Mouse (Mus musculus): Measurements from ENCODE around the gene Setd1b. TPM values are rescaled to one million over a fixed set of nuclear protein-coding genes. Genes with fewer than 3 reads are reported as not detected.
"Not testable (repeated sequence)": the region's sequence is repeated elsewhere in the genome, so short reads cannot be mapped to it uniquely, and the experiment has no call there.

Gene Setd1b
- polyA plus RNA-seq, 1 experiment from 2014 or later, result 9.3 TPM

DNA sequence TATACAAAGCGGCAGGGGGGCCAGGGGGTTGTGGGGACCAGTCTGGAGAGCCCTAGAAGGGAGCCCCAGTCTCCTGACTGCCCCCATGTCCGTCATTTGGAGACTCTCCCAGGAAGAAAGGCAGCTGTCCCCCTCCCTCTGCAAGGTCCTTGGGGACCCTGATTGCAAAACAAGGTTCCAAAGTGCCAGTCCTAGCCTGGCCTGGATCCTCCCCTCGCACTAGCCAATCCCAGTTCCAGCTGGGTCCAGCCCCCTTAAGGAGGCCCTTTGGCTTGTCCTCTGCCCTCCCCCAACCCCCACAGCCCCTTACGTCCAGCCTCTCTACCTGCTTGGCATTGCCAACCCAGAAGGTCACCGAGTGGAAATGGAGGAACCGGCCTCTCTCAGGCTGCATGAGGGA is 39.5 kb downstream of the Setd1b start:
- H3K36me3 ChIP-seq (ENCODE audit: inconsistent target), result no peaks in the 10 kb centered on the region
- no peak overlapping the region for H3K27ac ChIP-seq
- 89% methylated on average over 6 of the region's 6 CpGs for WGBS (ENCODE audit: missing documents)
- H3K4me3 ChIP-seq (ENCODE audit: inconsistent target), result no peak overlapping the region
- H3K79me2 ChIP-seq (ENCODE audit: inconsistent target), result no peaks in the 10 kb centered on the region

DNA sequence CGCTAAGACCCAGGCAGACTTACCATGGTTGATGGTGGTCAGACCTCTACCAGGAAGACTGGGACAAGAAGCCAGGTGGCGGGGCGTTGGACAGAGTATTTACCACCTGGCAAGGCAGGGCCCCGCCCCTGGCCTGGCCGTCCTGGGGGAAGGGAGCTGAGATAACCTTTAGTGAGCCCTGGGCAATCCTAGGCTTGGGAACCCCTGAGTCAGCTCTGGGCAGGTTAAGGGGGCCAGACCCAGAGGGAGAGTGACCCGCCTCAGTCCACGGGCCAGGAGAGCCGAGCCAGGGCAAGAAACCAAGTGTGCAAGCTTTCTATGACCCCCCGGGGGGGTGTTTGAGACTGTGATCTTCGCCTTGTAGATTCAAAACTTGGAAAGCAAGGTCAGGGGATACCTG is 40.7 kb downstream of the Setd1b start, which contains the start of gene Hpd:
TSS of gene Hpd (minus strand) at position 77 of the 400 bp plus-strand sequence.
- Histone ChIP-seq H3K4me3 (ENCODE audit: inconsistent target) (no peak within 1 kb of the TSS), H3K36me3 (ENCODE audit: inconsistent target) (no peaks in the 10 kb centered on the region), H3K79me2 (ENCODE audit: inconsistent target) (no peaks in the 10 kb centered on the region), H3K27ac (no peak within 1 kb of the TSS)
- 93% methylated on average over 10 of the region's 10 CpGs for WGBS (ENCODE audit: missing documents)

- no peak overlapping the region for H3K27ac ChIP-seq
- no peak overlapping the region for H3K4me3 ChIP-seq (ENCODE audit: inconsistent target)
- no peaks in the 10 kb centered on the region for H3K36me3 ChIP-seq (ENCODE audit: inconsistent target)
- WGBS (ENCODE audit: missing documents), result 88% methylated on average over 6 of the region's 6 CpGs
- H3K79me2 ChIP-seq (ENCODE audit: inconsistent target), result no peaks in the 10 kb centered on the region
These were observed 44.0 kb downstream of the Setd1b start for GRCm38 (mm10) chr5:123185966-123186365.

GRCm38 (mm10) chr5:123187306-123187705 is 45.3 kb downstream of the Setd1b start:
- Histone ChIP-seq H3K79me2 (ENCODE audit: inconsistent target) (no peaks in the 10 kb centered on the region), H3K36me3 (ENCODE audit: inconsistent target) (no peaks in the 10 kb centered on the region), H3K4me3 (ENCODE audit: inconsistent target) (no peak overlapping the region), H3K27ac (no peak overlapping the region)
- WGBS (ENCODE audit: missing documents), result 93% methylated on average over 3 of the region's 3 CpGs

- Histone ChIP-seq H3K4me3 (ENCODE audit: inconsistent target) (no peak overlapping the region), H3K79me2 (ENCODE audit: inconsistent target) (no peaks in the 10 kb centered on the region), H3K27ac (no peak overlapping the region), H3K36me3 (ENCODE audit: inconsistent target) (no peaks in the 10 kb centered on the region)
- WGBS (ENCODE audit: missing documents), result 96% methylated on average over 3 of the region's 3 CpGs
These were observed 48.9 kb downstream of the Setd1b start for GRCm38 (mm10) chr5:123190912-123191311.

DNA sequence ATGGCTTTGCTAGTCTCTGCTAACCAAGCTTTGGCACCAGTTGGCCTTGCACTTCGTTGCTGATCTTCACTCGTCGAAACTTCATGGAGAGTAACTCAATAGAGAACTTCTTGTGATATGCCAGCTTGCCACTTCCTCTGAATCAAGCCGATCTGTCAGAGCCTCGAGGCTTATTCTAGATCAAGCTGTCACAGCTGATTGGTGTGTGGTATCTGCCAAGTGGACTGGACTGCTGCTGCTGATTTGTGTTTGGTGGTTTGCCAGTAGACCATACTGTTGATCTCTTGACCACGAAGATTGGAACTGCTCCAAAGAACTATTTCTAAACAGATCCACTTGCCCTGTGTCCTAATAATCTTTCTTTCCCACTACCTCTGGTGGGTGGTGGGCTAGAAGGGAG is 49.4 kb downstream of the Setd1b start:
- H3K27ac ChIP-seq, result no peak overlapping the region

DNA sequence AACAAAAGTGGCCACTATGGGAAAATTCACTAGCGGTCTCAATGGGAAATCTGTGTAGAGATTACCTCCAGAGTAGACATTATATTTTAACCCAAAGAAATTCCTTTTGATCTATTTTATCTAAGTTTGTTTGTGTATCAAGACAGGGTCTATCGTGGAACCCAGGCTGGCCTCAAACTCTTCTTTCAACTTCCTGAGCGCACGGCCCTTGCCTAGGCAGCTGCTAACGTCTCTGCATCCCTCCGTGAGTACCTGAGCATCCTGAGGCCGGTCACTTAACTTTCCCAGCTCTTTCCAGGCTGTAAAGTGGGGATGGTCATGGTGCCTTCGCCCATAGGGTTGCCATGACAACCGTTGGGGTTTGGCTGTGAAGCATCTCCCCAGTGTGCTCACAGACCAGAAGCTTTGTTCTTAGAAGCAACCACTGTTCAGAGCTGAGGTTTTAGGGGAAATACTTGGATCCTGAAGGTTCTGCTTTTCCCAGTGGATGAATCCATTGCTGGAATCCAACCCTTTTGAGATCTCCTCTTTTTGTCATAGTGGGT is 50.7 kb downstream of the Setd1b start:
- 70% methylated on average over 9 of the region's 9 CpGs for whole genome bisulfite sequencing (ENCODE audit: missing documents)
- H3K36me3 ChIP-seq (ENCODE audit: inconsistent target), result no peaks in the 10 kb centered on the region
- no peaks in the 10 kb centered on the region for H3K79me2 ChIP-seq (ENCODE audit: inconsistent target)
- no peak overlapping the region for H3K27ac ChIP-seq
- H3K4me3 ChIP-seq (ENCODE audit: inconsistent target), result no peak overlapping the region

More for the DNA sequence above, 49.4 kb downstream of the Setd1b start:
- Histone ChIP-seq H3K79me2 (ENCODE audit: inconsistent target) (no peaks in the 10 kb centered on the region), H3K36me3 (ENCODE audit: inconsistent target) (no peaks in the 10 kb centered on the region), H3K4me3 (ENCODE audit: inconsistent target) (no peak overlapping the region)
- 36% methylated on average over 6 of the region's 6 CpGs for WGBS (ENCODE audit: missing documents)

DNA sequence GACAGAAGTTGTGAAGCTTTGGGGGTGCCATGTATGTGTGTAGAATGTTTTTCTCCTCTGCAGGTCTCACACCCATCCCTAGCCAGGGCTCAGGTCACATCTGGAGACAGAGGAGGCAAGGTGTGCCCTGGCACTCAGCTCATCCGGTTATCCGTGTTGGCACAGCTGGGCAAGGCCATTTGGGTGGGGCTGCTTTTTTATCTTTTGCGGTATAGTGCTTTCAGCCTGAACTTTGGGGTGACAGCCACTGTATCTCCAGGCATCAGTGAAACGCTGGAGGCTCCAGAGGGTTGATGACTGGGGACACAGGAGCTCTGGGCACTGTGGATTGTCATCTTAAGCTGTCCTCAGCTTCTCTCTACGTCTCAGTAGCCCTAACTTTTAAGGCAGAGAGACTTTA is 51.4 kb downstream of the Setd1b start:
- WGBS (ENCODE audit: missing documents), result 93% methylated on average over 5 of the region's 5 CpGs
- Histone ChIP-seq H3K4me3 (ENCODE audit: inconsistent target) (no peak overlapping the region), H3K27ac (no peak overlapping the region), H3K36me3 (ENCODE audit: inconsistent target) (no peaks in the 10 kb centered on the region), H3K79me2 (ENCODE audit: inconsistent target) (no peaks in the 10 kb centered on the region)

GRCm38 (mm10) chr5:123194856-123195255 is 52.9 kb downstream of the Setd1b start:
- WGBS (ENCODE audit: missing documents), result 91% methylated on average over 6 of the region's 6 CpGs
- Histone ChIP-seq H3K79me2 (ENCODE audit: inconsistent target) (no peaks in the 10 kb centered on the region), H3K27ac (no peak overlapping the region), H3K4me3 (ENCODE audit: inconsistent target) (no peak overlapping the region), H3K36me3 (ENCODE audit: inconsistent target) (no peaks in the 10 kb centered on the region)

DNA sequence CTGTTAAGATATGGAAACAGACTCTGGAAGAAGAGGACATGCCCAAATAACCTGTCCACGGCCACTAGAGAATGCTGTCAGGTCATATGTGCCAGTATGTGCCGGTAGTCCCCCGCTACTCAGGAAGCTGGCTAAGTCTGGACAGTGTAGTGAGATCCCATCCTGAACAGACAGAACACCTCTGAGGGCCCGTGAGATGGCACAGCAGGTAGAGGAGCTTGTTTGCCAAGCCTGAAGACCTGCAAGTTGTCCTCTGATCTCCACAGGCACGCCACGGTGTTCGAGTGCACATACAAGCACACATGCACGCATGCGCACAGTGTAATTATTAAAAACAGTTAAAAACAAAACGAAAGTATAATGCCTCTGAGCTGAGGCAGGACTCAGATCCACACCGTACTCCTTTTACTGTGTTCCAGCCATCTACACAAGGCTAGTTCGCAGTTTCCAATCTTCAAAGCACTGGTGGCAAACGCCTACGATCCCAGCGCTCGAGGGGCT is 53.6 kb downstream of the Setd1b start:
- no peaks in the 10 kb centered on the region for H3K79me2 ChIP-seq (ENCODE audit: inconsistent target)
- H3K27ac ChIP-seq, result no peak overlapping the region
- no peaks in the 10 kb centered on the region for H3K36me3 ChIP-seq (ENCODE audit: inconsistent target)
- H3K4me3 ChIP-seq (ENCODE audit: inconsistent target), result no peak overlapping the region
- 90% methylated on average over 16 of the region's 16 CpGs for WGBS (ENCODE audit: missing documents)

GRCm38 (mm10) chr5:123196746-123197145 is 54.8 kb downstream of the Setd1b start:
- H3K36me3 ChIP-seq (ENCODE audit: inconsistent target), result no peaks in the 10 kb centered on the region
- WGBS (ENCODE audit: missing documents), result 84% methylated on average over 4 of the region's 4 CpGs
- H3K27ac ChIP-seq, result no peak overlapping the region
- no peaks in the 10 kb centered on the region for H3K79me2 ChIP-seq (ENCODE audit: inconsistent target)
- no peak overlapping the region for H3K4me3 ChIP-seq (ENCODE audit: inconsistent target)

DNA sequence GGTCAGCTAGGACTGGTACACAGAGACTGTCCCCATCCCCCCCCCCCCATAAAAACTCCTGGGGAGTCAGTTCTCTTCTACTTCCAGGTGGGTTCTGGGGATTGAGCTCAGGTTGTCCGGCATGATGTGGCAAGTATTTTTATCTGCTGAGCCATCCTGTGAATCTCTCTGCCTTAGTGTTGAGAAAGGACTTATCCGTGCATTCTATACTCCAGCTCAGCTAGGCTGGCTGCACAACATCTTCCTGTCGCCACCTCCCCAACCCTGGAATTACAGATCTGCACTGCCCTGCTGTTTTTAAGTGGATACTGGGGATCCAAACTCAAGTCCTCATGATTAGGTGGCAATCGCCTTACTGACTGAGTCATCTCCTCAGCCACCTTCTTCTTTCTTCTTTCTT is 56.5 kb downstream of the Setd1b start:
- no peaks in the 10 kb centered on the region for H3K79me2 ChIP-seq (ENCODE audit: inconsistent target)
- no peak overlapping the region for H3K27ac ChIP-seq
- H3K36me3 ChIP-seq (ENCODE audit: inconsistent target), result no peaks in the 10 kb centered on the region
- no peak overlapping the region for H3K4me3 ChIP-seq (ENCODE audit: inconsistent target)
- WGBS (ENCODE audit: missing documents), result 88% methylated on average over 4 of the region's 4 CpGs

GRCm38 (mm10) chr5:123200816-123201522 is 59.0 kb downstream of the Setd1b start:
- H3K79me2 ChIP-seq (ENCODE audit: inconsistent target); H3K4me3 ChIP-seq (ENCODE audit: inconsistent target); H3K27ac ChIP-seq; H3K36me3 ChIP-seq (ENCODE audit: inconsistent target): not testable (repeated sequence)
- WGBS (ENCODE audit: missing documents), result 85% methylated on average over 4 of the region's 7 CpGs

DNA sequence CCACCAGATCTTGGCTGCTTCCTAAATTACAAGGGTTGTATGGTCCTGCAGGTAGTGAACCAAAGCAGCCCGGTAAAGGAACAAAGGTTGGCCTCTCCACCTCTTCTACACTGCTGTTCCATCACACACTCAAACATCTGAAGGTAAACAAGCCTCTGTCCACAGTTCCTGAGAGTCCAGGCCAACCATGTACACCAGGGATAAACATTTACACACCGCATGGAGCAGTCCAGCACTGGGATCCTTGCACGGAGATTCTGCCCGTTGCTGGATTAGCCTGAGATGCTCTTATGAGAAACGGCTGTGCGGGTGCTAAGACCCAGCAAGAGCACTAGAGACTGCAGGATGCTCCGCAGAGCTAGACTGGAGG is 59.5 kb downstream of the Setd1b start:
- no peaks in the 10 kb centered on the region for H3K36me3 ChIP-seq (ENCODE audit: inconsistent target)
- H3K4me3 ChIP-seq (ENCODE audit: inconsistent target), result no peak overlapping the region
- H3K27ac ChIP-seq, result no peak overlapping the region
- H3K79me2 ChIP-seq (ENCODE audit: inconsistent target), result no peaks in the 10 kb centered on the region
- WGBS (ENCODE audit: missing documents), result 93% methylated on average over 7 of the region's 7 CpGs

DNA sequence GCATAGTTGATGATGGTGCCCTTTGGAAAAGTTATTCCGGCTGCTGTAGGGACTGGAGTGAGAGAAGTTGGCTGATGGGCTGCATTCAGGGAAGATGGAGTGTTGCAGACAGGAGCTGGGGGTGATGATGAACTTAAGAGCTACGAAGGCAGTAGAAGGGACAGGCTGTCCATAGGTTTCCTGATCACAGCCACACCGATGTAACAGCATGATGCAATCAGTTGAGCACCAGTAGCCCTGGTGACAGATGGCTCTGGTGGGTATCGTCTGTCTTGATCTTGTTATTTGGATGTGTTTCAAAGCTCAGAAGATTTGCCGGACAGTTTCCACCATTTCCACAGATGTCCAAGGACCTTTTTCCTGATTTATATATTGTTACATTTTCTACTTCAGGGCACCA is 60.0 kb downstream of the Setd1b start:
- WGBS (ENCODE audit: missing documents), result 75% methylated on average over 5 of the region's 5 CpGs
- Histone ChIP-seq H3K79me2 (ENCODE audit: inconsistent target) (no peaks in the 10 kb centered on the region), H3K27ac (no peak overlapping the region), H3K36me3 (ENCODE audit: inconsistent target) (no peaks in the 10 kb centered on the region), H3K4me3 (ENCODE audit: inconsistent target) (no peak overlapping the region)
